Mouse (Mus musculus) liver, adult 2 months (tissue): ENCODE measurements at regions not wholly inside any gene's neighbourhood (a gene's known extent, or its start where the extent isn't known, plus 50 kb on each side); places are given as distances from the start of the nearest gene placed in this dataset.

ENCODE experiments used
- CTCF ChIP-seq: fragments of 200-500 bp; IDR thresholded peaks from 2 replicates; pipeline ENCODE4 v1.5.1; 2011; ENCODE audit warnings: low read depth, low read length, control low read depth
- POLR2A ChIP-seq: fragments of 200-500 bp; IDR thresholded peaks from 2 replicates; pipeline ENCODE4 v1.6.1; 2011; ENCODE audit warnings: low read length, control low read depth; ENCODE audit not compliant: insufficient read depth; ENCODE audit errors: extremely low read depth

DNA sequence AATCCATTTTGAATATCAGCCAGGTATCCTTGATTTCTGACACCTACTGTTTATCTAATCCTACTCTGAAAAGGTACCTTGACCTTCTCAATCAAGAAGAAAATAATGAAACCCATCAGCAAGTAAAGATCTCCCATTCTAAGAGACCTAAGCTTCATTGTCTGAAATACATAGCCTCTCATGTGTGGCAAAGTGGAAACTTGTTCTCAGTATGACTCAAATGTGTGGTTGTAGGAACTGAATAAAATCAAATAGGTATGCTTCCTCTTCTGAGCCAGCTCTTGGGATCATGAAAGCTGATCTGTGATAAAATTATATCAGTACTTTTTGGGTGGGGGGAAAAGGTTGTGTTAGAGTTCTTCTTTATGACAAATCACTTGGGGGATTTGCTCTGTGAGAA, 168.6 kb upstream of the Man1a start:
- TF ChIP-seq CTCF (no peak), POLR2A (no peak)
